Mouse (Mus musculus): ENCODE measurements at regions not wholly inside any gene's neighbourhood (a gene's known extent, or its start where the extent isn't known, plus 50 kb on each side); places are given as distances from the start of the nearest gene placed in this dataset.

DNA sequence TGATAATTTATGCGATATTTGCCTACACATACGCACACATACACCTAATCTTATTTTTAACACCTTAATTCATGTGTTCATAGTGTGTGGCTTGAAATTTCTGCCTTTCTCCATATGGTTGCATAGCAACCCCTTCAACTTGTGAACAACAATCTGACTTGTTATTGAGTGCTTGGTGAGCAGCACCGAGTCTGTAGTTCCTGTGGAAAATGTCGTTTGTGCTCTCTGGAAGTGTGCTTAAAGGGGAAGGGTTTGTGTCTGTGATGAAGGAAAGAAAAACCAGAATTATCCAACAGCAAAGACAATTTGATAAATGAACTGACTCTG lies 85.7 kb upstream of the Mettl25 start:
- TF ChIP-seq TCF12 (IDR thresholded peaks at IDR 0.05; ENCODE audit: insufficient read depth, poor library complexity, severe bottlenecking) (no peak), POLR2A (IDR thresholded peaks at IDR 0.05; ENCODE audit: insufficient read length, low read depth) (no peak), CEBPB (IDR thresholded peaks at IDR 0.05; ENCODE audit: insufficient read depth, poor library complexity, severe bottlenecking) (no peak), POLR2AphosphoS2 (IDR thresholded peaks at IDR 0.05; ENCODE audit: insufficient read length, low read depth) (no peak), MAX (IDR thresholded peaks at IDR 0.05; ENCODE audit: low read depth) (no peak), E2F4 (IDR thresholded peaks at IDR 0.05; ENCODE audit: insufficient read depth) (no peak), USF1 (IDR thresholded peaks at IDR 0.05; ENCODE audit: low read depth) (no peak), SRF (IDR thresholded peaks at IDR 0.05; ENCODE audit: control insufficient read depth, insufficient read length, low read depth) (no peak), MYOG (IDR thresholded peaks at IDR 0.05; ENCODE audit: control insufficient read depth in 1 of 3, insufficient read depth in 1 of 3, insufficient read length in 2 of 3, low read depth in 2 of 3) (no peak), TCF3 (IDR thresholded peaks at IDR 0.05; ENCODE audit: insufficient read length, low read depth) (no peak), REST (IDR thresholded peaks at IDR 0.05; ENCODE audit: insufficient read depth, insufficient read length) (no peak), MYOD1 (IDR thresholded peaks at IDR 0.05; ENCODE audit: control insufficient read depth in 1 of 3, insufficient read length in 2 of 3, low read depth in 2 of 3) (no peak)
